7 mouse cellular contexts compared by ENCODE assay signal in genomic region chr13:44408960-44409719, GRCm38 (mm10).
A peak's percentile ranks its signal among the peaks of the same experiment; 100 is the strongest.
DNase-seq lines count a peak whose midpoint lies in the region.

No protein-coding gene starts in this region.

- peak; percentile 38 to 74 for DNase-seq in adrenal gland, postnatal 36 days
- peak; percentile 31 for DNase-seq in gastrocnemius, postnatal 10 days
- peak; percentile 86 for DNase-seq in kidney, adult 18-20 months
- peak; percentile 64 to 84 for DNase-seq in lung, adult 18-20 months
- DNase-seq in ovary, postnatal 14 days (ENCODE audit: low spot score): no peak
- DNase-seq in urinary bladder, postnatal 4 days (ENCODE audit: low spot score in 2 of 2): no peak
- DNase-seq in thymus, postnatal 25 days: no peak

Comparison
In these comparisons a context has a peak if more than half of its experiments do, and no peak if none do; other contexts are left out.
1. DNase-seq: peak in adrenal gland, postnatal 36 days (2 of 2), gastrocnemius, postnatal 10 days (single experiment), kidney, adult 18-20 months (single experiment) and lung, adult 18-20 months (2 of 2); none in ovary, postnatal 14 days (single experiment), urinary bladder, postnatal 4 days (0 of 2) and thymus, postnatal 25 days (single experiment).